Comparison of ENCODE assay signal across 10 mouse cellular contexts in the genomic region with DNA sequence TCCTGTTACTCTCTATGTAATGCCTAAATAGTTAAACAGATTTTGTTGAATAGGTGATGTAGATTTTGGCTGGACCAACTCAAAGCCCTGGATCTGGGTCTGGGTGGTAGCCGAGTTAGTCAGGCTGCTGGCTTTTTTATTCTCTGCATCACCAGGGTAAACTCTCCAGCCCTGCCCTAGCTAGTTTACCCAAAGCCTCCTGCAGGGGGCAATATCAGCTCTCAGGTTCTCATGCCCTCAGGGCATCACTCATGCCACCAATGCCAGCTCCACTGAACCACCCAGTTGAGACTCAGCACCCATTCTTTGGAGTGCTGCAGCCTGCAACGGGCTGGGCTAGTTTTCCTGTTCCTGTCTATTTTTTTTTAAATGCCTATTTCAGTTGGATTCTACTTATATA.
DNase-seq lines count a peak whose midpoint lies in the region; TF ChIP-seq lines count a peak whose summit lies in the region.
"Had no signal": no experiment of that assay in that cellular context is flagged by ENCODE, and none has a peak within 500 bp of the region (broad histone marks: within the 10 kb centered on the region; RNA-seq: fewer than 3 reads in every experiment).

No protein-coding gene starts in this region.

- WGBS in midbrain, embryonic 10.5 days = 92% methylated on average over 2 of the region's 2 CpGs

- H3K9me3 ChIP-seq in ES-E14 (ENCODE audit: control insufficient read depth, insufficient read depth, low read depth, low read length) = no peaks in the 10 kb centered on the region
- no peaks in the 10 kb centered on the region for H3K9me3 ChIP-seq in midbrain, embryonic 10.5 days (replicated peaks)
- H3K9me3 ChIP-seq: heart, embryonic 12.5 days had no signal

- H3K9ac ChIP-seq in ES-E14 (ENCODE audit: insufficient read depth, low read depth, low read length, poor library complexity, severe bottlenecking) = no peak overlapping the region
- H3K9ac ChIP-seq: heart, embryonic 12.5 days had no signal

- peak; percentile 59 for TF ChIP-seq CTCF in layer of hippocampus, adult 2 months (conservative IDR thresholded peaks at IDR 0.05)

- H3K4me1 ChIP-seq in ES-E14 (ENCODE audit: control insufficient read depth in 2 of 2, insufficient read depth in 2 of 2, low read length in 2 of 2, poor library complexity in 1 of 2) = no peaks in the 10 kb centered on the region
- H3K4me1 ChIP-seq in midbrain, embryonic 10.5 days = no peaks in the 10 kb centered on the region
- H3K4me1 ChIP-seq: heart, embryonic 12.5 days had no signal

- DNase-seq in embryo, embryonic 10.5 days (ENCODE audit: low spot score) = peak; percentile 3
- DNase-seq in embryo, embryonic 10 days (ENCODE audit: low spot score) = no peak
- DNase-seq in layer of hippocampus, adult 2 months (ENCODE audit: low spot score in 2 of 2) = no peak
- DNase-seq in layer of hippocampus, adult 9-10 months (ENCODE audit: low spot score) = no peak
- DNase-seq in ES-E14 (ENCODE audit: low read depth, low spot score) = peak; percentile 35
- peak; percentile 27 to 29 for DNase-seq in cerebellum, postnatal 36 days
- no peak for DNase-seq in midbrain, embryonic 10.5 days (ENCODE audit: low spot score)
- no peak for DNase-seq in B cell, adult 2 months

- in situ Hi-C loops in ES-E14 (cut with MboI; ENCODE audit: low sequenced_read_pairs in 2 of 2, unreplicated experiment in 2 of 2) = no loop called here

- no peaks in the 10 kb centered on the region for H3K27me3 ChIP-seq in midbrain, embryonic 10.5 days (ENCODE audit: low read depth, poor library complexity, severe bottlenecking)
- H3K27me3 ChIP-seq: heart, embryonic 12.5 days had no signal

- H3K4me3 ChIP-seq in layer of hippocampus, adult 2 months = no peak overlapping the region
- H3K4me3 ChIP-seq in ES-E14 (ENCODE audit: insufficient read depth in 1 of 2, low read depth in 1 of 2, low read length in 2 of 2, poor library complexity in 1 of 2, severe bottlenecking in 1 of 2) = no peak overlapping the region
- H3K4me3 ChIP-seq in midbrain, embryonic 10.5 days = no peak overlapping the region
- H3K4me3 ChIP-seq: heart, embryonic 12.5 days had no signal

- no peak overlapping the region for H3K27ac ChIP-seq in layer of hippocampus, adult 2 months
- H3K27ac ChIP-seq in ES-E14 (ENCODE audit: insufficient read depth, low read depth, low read length, poor library complexity, severe bottlenecking) = no peak overlapping the region
- no peak overlapping the region for H3K27ac ChIP-seq in midbrain, embryonic 10.5 days (replicated peaks)
- H3K27ac ChIP-seq: stomach, postnatal 0 days had no signal

- H3K36me3 ChIP-seq in ES-E14 (ENCODE audit: control insufficient read depth, insufficient read depth, low read length, poor library complexity, severe bottlenecking) = no peaks in the 10 kb centered on the region
- H3K36me3 ChIP-seq in midbrain, embryonic 10.5 days = no peaks in the 10 kb centered on the region
- H3K36me3 ChIP-seq: heart, embryonic 12.5 days had no signal

TF ChIP-seq in ES-E14, 5 proteins besides CTCF, POLR2A, EP300 and RAD21:
- TF ChIP-seq HCFC1 (IDR thresholded peaks at IDR 0.05; ENCODE audit: borderline replicate concordance, insufficient read depth, low read length) (no peak), ZNF384 (IDR thresholded peaks at IDR 0.05; ENCODE audit: low read depth, low read length) (no peak), CHD2 (IDR thresholded peaks at IDR 0.05; ENCODE audit: low read depth, low read length) (no peak), MAFK (IDR thresholded peaks at IDR 0.05; ENCODE audit: insufficient read depth, low read depth, low read length) (no peak), ZC3H11A (IDR thresholded peaks at IDR 0.05; ENCODE audit: borderline replicate concordance, low read depth, low read length) (no peak)

Comparison
In these comparisons a context has a peak if more than half of its experiments do, and no peak if none do; other contexts are left out.
1. DNase-seq: peak in embryo, embryonic 10.5 days (single experiment), ES-E14 (single experiment) and cerebellum, postnatal 36 days (2 of 2); none in embryo, embryonic 10 days (single experiment), layer of hippocampus, adult 2 months (0 of 2), layer of hippocampus, adult 9-10 months (single experiment), midbrain, embryonic 10.5 days (single experiment) and B cell, adult 2 months (0 of 2).